Mouse (Mus musculus): ENCODE results near the gene Esr2.
A peak's percentile ranks its signal among the peaks of the same experiment; 100 is the strongest.

The Esr2 gene

GRCm38 (mm10) chr12:76085956-76086905 lies 90.8 kb downstream of the Esr2 start:
- peak; percentile 86 for DNase-seq (ENCODE audit: low read depth)

DNA sequence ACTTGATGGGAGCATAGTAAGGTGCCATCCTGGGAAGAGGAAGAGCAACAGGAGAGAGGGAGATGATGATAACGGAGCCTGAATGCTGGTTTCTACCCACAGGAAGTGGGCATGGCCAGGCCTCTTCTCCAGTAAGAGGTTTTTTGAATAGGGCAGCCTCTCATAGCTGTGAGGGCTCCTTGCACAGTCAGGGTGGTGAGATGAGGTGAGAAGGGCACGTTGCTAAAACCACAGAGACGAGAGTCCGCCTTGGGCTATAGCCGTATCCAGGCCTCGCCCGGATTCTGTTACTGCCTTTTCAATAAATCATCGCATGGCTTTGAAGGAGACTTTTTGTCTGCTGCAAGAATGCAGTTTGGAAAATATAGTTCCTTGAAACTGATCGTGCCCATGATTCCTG lies 92.0 kb downstream of the Esr2 start:
- DNase-seq (ENCODE audit: low read depth), result peak; percentile 34

- DNase-seq (ENCODE audit: low read depth), result no peak
Observed at GRCm38 (mm10) chr12:76081557-76082211, 95.4 kb downstream of the Esr2 start.

DNA sequence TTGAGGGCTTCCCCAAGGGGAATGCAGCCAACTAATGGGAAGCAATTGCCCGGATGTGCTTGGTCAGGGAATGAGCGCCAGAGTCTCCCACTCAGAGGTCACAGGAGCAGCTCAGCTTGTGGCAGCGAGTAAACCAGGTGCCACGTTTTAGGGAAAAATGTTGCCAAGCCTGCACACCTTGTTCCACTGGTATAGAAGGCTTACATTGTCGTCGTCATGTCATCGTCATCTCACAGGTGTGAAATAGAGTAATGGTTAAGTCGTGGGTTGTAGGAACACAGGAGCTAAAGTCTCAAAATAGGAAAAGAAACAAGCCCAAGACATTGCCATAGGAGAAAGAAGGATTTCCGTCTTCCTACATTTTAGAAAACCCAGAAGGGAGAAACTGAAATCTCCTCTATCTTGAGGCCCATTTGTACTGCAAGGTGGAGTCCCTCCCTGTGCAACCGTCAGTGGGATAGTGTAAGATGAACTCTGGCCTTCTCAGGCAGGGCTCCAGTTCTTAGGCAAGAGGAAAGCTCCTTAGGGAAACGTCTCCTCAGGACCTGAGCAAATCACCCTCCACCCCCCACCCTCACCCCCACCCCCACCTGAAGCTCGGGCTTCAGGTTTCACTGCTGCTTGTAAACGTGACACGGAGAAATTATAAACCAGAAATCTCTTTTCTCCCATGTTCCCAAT lies 96.0 kb downstream of the Esr2 start:
- DNase-seq (ENCODE audit: low read depth), result no peak

- DNase-seq (ENCODE audit: low read depth), result no peak
Observed at GRCm38 (mm10) chr12:76073981-76074380, 103.1 kb downstream of the Esr2 start.

DNA sequence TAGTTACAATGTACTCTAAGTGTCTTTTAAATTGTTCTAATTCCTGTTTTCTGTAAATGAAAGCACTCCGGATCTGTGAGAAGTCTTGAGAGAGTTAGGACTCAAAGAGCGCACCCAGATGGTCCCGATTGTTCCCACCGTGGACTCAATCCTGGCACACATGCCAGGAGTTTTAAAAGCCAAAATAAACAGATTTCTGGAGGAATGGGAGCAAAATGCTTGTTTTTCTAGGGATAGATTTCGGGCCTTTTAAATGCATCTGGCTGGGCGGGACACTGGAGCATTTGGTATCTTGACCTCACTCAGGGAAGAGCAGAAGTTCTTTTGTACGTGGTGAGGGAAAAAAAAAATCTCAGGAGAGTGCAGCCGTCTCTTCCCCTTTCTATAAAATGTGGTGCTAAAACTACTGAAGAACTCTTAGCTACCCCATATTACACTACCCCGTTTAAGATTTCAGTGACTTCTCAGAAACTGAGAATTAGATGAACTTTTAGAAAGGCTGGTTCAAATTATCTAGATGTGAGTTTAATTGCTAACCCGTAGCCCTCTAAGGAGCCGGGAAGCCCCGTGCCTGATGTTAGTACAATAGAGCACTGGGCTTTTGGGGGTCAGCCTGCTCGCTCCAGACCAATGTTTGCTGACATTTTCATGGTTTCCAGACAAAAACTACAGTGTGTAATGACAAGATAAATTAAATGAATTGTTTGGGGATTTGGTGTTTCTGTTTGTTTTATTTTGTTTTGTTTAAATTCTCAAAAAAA lies 103.8 kb downstream of the Esr2 start:
- no peak for DNase-seq (ENCODE audit: low read depth)

DNA sequence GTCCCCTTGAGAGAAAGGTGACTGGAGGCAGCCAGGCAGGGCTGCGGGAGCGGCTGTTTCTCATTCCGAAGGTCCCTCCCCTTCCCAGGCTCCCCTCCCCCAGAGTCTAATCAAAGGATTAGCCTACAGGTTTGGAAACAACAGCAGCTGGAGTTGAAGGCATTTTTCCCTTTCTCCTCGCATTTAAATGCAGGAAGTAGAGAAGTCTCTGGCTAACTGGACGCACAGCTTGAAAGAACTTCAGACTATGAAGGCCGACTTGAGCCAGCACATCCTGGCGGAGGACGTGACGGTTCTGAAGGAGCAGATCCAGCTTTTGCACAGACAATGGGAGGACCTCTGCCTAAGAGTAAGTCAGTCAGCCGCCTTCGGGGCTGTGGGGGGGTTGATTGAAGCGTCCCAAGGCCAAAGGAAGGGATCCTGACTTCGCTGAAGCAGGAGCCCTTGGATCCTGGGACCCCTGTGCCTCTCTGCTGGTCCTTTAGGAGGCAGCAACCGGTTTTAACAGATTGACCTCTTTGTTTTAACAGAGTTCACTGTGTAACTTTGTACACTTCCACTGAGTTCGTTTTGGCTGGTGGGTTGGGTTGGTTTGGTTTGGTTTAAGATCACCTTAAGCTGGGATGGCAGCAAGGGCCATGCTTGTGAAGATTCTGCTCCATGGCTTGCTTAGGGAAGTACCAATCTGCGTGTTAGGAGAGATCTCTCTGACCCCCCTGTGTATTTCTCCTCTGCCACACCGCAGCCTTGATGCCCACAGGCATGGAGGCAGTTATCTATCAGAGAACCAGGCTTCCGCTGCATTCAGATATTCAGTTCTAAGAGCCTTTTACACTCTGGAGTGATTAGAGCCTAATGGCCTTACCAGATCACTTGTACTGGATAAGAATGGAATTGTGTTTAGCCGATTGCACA lies 104.9 kb downstream of the Esr2 start:
- no peak for DNase-seq (ENCODE audit: low read depth)
